Mouse (Mus musculus): ENCODE data around the gene Fgf2. TPM values are rescaled to one million over a fixed set of nuclear protein-coding genes. Genes with fewer than 3 reads are reported as not detected.

Gene Fgf2
- polyA plus RNA-seq, 2 experiments = 0.06 to 0.14 TPM

DNA sequence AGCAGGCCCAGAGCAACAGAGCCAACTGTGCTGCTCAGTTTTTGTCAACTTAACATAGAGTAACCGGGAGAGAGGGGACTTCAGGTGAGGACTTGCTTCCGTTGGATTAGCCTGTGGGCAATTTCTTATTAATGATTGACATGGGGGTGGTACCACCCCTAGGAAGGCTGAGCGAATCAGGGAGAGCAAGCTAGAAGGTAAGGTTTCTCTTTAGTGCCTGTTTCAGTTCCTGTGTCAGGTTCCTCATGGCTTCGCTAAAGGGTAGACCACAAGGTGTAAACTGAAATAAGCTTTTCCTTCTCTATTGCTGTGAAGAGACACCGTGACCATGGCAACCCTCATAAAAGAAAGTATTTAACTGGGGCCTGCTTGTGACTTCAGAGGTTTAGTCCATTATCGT is 39.2 kb downstream of the Fgf2 start:
- no peak for TF ChIP-seq EP300 (IDR thresholded peaks at IDR 0.05; ENCODE audit: low read depth)
- Histone ChIP-seq H3K36me3 (replicated peaks; ENCODE audit: control insufficient read depth, insufficient read depth, low read depth) (no peaks in the 10 kb centered on the region), H3K9me3 (ENCODE audit: control insufficient read depth, low read length) (no peaks in the 10 kb centered on the region), H3K27me3 (ENCODE audit: control insufficient read depth, insufficient read depth, low read length) (no peaks in the 10 kb centered on the region), H3K4me1 (replicated peaks; ENCODE audit: control insufficient read depth in 2 of 2, insufficient read depth in 2 of 2, low read length in 1 of 2) (no peaks in the 10 kb centered on the region), H3K4me2 (ENCODE audit: low read depth) (no peak overlapping the region), H3K4me3 (ENCODE audit: insufficient read depth in 1 of 2, low read depth in 2 of 2, low read length in 2 of 2) (no peak overlapping the region), H3K27ac (no peak overlapping the region), H3K9ac (replicated peaks) (no peak overlapping the region)
- 72% methylated on average over 6 of the region's 6 CpGs for WGBS (ENCODE audit: insufficient replicate concordance)
- ATAC-seq (ENCODE audit: insufficient read depth) (no peak), DNase-seq (ENCODE audit: low read depth in 3 of 3, low spot score in 3 of 3) (no peak)

DNA sequence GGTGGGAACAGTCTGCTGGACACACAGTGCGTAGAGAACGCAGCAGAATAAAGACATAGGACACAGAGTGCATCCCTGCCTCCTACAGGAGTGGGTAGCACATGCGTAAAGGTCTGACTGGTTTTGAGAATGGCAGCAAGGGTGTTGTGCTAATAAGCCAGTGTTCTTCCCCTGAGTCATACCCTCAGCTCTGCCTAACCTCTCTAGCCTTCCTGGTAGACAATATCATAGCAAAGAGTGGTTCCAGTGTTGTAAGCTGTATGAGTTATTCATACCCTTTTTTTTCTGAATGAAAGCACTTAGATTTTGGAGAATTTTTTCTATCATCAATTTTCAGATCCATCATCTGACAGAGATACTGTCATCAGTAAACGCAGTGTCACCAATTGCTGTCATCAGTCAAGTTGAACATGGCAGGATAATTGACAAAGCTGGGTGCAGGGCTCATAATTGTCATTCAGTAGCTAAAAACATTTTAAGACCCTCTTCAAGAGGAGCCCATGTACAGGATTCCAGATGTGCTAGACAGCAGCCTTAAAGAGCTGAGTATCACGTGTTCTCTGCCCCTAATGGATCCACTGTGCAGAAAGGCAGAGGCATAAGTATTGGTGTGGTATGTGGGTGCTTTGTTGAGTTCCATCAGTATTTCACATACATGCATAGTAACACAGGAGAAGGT is 48.9 kb downstream of the Fgf2 start:
- H3K9me3 ChIP-seq (ENCODE audit: control insufficient read depth, low read length) = no peaks in the 10 kb centered on the region
- H3K27me3 ChIP-seq (ENCODE audit: control insufficient read depth, insufficient read depth, low read length) = no peaks in the 10 kb centered on the region
- WGBS (ENCODE audit: insufficient replicate concordance) = 81% methylated on average over 5 of the region's 5 CpGs
- H3K9ac ChIP-seq (replicated peaks) = no peak overlapping the region
- H3K36me3 ChIP-seq (replicated peaks; ENCODE audit: control insufficient read depth, insufficient read depth, low read depth) = no peaks in the 10 kb centered on the region
- TF ChIP-seq CTCF (IDR thresholded peaks at IDR 0.05; ENCODE audit: low read depth) = no peak
- TF ChIP-seq EP300 (IDR thresholded peaks at IDR 0.05; ENCODE audit: low read depth) = no peak
- H3K27ac ChIP-seq = no peak overlapping the region
- ATAC-seq (ENCODE audit: insufficient read depth) (no peak), DNase-seq (ENCODE audit: low read depth in 3 of 3, low spot score in 3 of 3) (no peak)
- H3K4me3 ChIP-seq (ENCODE audit: insufficient read depth in 1 of 2, low read depth in 2 of 2, low read length in 2 of 2) = no peak overlapping the region
- no peak overlapping the region for H3K4me2 ChIP-seq (ENCODE audit: low read depth)
- no peaks in the 10 kb centered on the region for H3K4me1 ChIP-seq (replicated peaks; ENCODE audit: control insufficient read depth in 2 of 2, insufficient read depth in 2 of 2, low read length in 1 of 2)

DNA sequence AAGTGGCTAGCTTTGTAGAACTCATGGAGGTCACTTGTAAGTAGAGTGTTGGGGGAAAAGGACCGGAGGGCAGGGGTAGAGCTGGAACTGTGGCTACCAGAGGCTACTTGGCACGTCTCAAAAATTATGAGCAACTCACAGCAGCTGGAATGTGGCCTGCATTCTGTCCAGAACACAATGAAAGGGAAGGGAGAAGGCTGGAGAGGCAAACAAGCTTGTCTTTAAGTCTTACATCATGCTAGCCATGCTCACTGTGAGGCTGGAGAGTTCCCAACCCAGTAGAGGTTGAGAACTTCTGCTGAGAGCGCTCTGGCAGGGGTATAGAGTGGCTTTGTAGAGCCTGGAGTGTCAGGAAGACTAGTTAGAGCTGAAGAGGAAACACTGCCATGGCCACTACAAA is 49.5 kb downstream of the Fgf2 start:
- no peak for TF ChIP-seq CTCF (IDR thresholded peaks at IDR 0.05; ENCODE audit: low read depth)
- TF ChIP-seq EP300 (IDR thresholded peaks at IDR 0.05; ENCODE audit: low read depth) = no peak
- H3K4me3 ChIP-seq (ENCODE audit: insufficient read depth in 1 of 2, low read depth in 2 of 2, low read length in 2 of 2) = no peak overlapping the region
- DNase-seq (ENCODE audit: low read depth in 3 of 3, low spot score in 3 of 3) (no peak), ATAC-seq (ENCODE audit: insufficient read depth) (no peak)
- 55% methylated on average over 3 of the region's 3 CpGs for WGBS (ENCODE audit: insufficient replicate concordance)
- no peaks in the 10 kb centered on the region for H3K27me3 ChIP-seq (ENCODE audit: control insufficient read depth, insufficient read depth, low read length)
- no peaks in the 10 kb centered on the region for H3K9me3 ChIP-seq (ENCODE audit: control insufficient read depth, low read length)
- H3K4me2 ChIP-seq (ENCODE audit: low read depth) = no peak overlapping the region
- H3K27ac ChIP-seq = no peak overlapping the region
- no peak overlapping the region for H3K9ac ChIP-seq (replicated peaks)
- H3K36me3 ChIP-seq (replicated peaks; ENCODE audit: control insufficient read depth, insufficient read depth, low read depth) = no peaks in the 10 kb centered on the region
- no peaks in the 10 kb centered on the region for H3K4me1 ChIP-seq (replicated peaks; ENCODE audit: control insufficient read depth in 2 of 2, insufficient read depth in 2 of 2, low read length in 1 of 2)

DNA sequence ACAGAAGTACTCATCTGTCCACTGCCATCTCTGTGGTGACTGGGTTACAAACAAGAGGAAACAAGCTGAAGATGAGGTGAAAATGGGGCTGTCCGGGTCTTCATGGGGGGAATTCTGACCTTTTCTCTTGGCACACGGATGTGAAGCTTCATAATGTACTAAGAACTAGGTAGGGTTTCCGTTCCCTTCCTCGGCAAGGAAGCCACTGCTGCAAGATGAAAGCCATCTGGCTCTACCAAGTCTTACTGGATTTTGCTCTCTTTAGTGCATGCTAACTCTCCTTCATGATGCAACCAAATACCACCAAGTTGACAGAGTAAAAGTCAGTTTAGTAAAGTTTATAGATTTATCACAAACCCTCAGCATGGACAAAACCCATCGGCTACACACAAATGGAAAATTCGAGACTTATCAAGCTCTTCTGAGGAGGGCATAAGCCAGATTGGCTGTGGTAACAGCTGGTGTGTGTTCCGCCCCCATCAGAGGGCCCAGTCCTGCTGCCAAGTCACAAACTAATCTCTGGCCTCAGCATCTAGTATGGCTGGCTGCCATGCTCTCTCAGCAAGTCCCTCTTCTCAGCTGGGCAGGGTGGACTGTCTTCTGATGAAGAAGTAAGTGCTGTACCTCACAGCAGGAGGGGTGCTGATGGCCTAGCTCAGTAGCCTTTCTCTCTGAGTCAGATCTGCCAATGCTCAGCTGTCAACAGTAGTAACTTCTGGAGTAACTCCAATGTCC is 50.7 kb downstream of the Fgf2 start:
- no peaks in the 10 kb centered on the region for H3K27me3 ChIP-seq (ENCODE audit: control insufficient read depth, insufficient read depth, low read length)
- H3K4me1 ChIP-seq (replicated peaks; ENCODE audit: control insufficient read depth in 2 of 2, insufficient read depth in 2 of 2, low read length in 1 of 2) = no peaks in the 10 kb centered on the region
- WGBS (ENCODE audit: insufficient replicate concordance) = 60% methylated on average over 7 of the region's 7 CpGs
- ATAC-seq (ENCODE audit: insufficient read depth) = no peak
- no peak overlapping the region for H3K27ac ChIP-seq
- TF ChIP-seq EP300 (IDR thresholded peaks at IDR 0.05; ENCODE audit: low read depth) = no peak
- TF ChIP-seq CTCF (IDR thresholded peaks at IDR 0.05; ENCODE audit: low read depth) = no peak
- no peaks in the 10 kb centered on the region for H3K36me3 ChIP-seq (replicated peaks; ENCODE audit: control insufficient read depth, insufficient read depth, low read depth)
- DNase-seq (ENCODE audit: low read depth in 3 of 3, low spot score in 3 of 3) = no peak
- H3K4me2 ChIP-seq (ENCODE audit: low read depth) = no peak overlapping the region
- no peaks in the 10 kb centered on the region for H3K9me3 ChIP-seq (ENCODE audit: control insufficient read depth, low read length)
- H3K9ac ChIP-seq (replicated peaks) = no peak overlapping the region
- no peak overlapping the region for H3K4me3 ChIP-seq (ENCODE audit: insufficient read depth in 1 of 2, low read depth in 2 of 2, low read length in 2 of 2)

DNA sequence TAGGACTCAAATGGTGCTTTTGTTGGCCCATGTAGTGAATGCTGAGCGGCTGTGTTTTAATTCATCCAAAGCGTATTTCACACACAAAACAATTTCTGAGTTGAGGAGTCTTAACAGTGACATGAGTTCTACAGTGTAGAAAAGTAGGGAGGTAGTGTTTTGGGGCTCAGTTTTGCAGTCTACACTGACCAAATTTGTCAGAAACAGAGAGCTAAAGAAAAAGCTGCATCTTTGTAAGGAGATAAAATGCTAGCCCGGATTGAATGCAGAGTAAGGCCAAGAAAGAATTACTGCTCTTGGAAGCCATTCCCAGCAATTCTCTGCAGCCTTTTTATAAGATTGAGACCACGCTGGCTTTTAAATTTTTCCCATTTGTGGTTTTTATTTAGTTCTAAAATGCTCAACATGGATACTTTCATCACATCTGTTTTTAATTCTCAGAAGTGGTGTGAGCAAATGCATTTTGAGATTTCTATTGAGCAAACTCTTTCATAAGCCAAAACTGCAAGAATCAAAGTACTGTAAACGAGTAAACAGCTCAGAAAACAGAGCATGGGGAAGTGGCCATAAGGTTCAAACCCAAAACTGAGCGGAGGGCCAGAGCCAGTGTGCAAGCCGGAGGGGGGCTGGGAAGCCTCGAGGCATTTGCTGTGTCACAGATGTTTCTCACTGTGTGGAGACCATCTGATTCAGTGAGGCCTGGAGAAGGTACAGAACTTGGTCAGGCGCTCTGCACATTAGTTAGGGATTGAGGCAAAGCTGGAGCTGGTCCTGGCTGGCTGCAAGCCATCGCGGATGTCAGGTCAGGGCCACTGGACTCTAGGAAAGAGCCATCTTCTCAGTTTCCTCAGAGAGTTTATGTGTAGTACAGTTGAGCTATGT is 53.8 kb downstream of the Fgf2 start:
- Histone ChIP-seq H3K27me3 (ENCODE audit: control insufficient read depth, insufficient read depth, low read length) (no peaks in the 10 kb centered on the region), H3K36me3 (replicated peaks; ENCODE audit: control insufficient read depth, insufficient read depth, low read depth) (no peaks in the 10 kb centered on the region), H3K9ac (replicated peaks) (no peak overlapping the region), H3K9me3 (ENCODE audit: control insufficient read depth, low read length) (no peaks in the 10 kb centered on the region), H3K27ac (no peak overlapping the region), H3K4me2 (ENCODE audit: low read depth) (no peak overlapping the region), H3K4me1 (replicated peaks; ENCODE audit: control insufficient read depth in 2 of 2, insufficient read depth in 2 of 2, low read length in 1 of 2) (no peaks in the 10 kb centered on the region), H3K4me3 (ENCODE audit: insufficient read depth in 1 of 2, low read depth in 2 of 2, low read length in 2 of 2) (no peak overlapping the region)
- ATAC-seq (ENCODE audit: insufficient read depth) = no peak
- no peak for DNase-seq (ENCODE audit: low read depth in 3 of 3, low spot score in 3 of 3)
- 69% methylated on average over 11 of the region's 11 CpGs for WGBS (ENCODE audit: insufficient replicate concordance)
- no peak for TF ChIP-seq CTCF (IDR thresholded peaks at IDR 0.05; ENCODE audit: low read depth)
- no peak for TF ChIP-seq EP300 (IDR thresholded peaks at IDR 0.05; ENCODE audit: low read depth)
